Mouse (Mus musculus): Measurements from ENCODE around the gene Acsl1.

Gene Acsl1

GRCm38 (mm10) chr8:46470091-46470791 lies 596 bp upstream of the Acsl1 start:
- ChIA-PET POLR2A (interaction anchor here in 3 of 4 experiments (0.5 to 4.9 kb wide), 43 partner anchors 10 to 1063 kb away, joined by 3 to 128 read pairs (median 5); partner anchors contain the start of genes Slc25a4 (in 3 of the 3), Casp3 (in 2 of the 3), Cenpu (in 2 of the 3) and Primpol (in 2 of the 3)), CTCF (interaction anchor here in 2 of 4 experiments (0.6 to 1.7 kb wide), 3 partner anchors 12 to 89 kb away, joined by 3 to 11 read pairs (median 4); no protein-coding TSS in a partner anchor)

- ChIA-PET CTCF (interaction anchor here in 1 of 4 experiments (0.5 to 1.7 kb wide), 2 partner anchors 8 to 12 kb away, joined by 3 to 11 read pairs; no protein-coding TSS in a partner anchor), POLR2A (interaction anchor here (0.6 to 4.9 kb wide), 34 partner anchors 8 to 473 kb away, joined by 3 to 128 read pairs (median 5); partner anchors contain the start of genes Slc25a4 (in 3 of the 4), Casp3 (in 2 of the 4), Cenpu (in 2 of the 4) and Primpol (in 2 of the 4))
These were observed 1.2 kb downstream of the Acsl1 start for GRCm38 (mm10) chr8:46471926-46472485.

DNA sequence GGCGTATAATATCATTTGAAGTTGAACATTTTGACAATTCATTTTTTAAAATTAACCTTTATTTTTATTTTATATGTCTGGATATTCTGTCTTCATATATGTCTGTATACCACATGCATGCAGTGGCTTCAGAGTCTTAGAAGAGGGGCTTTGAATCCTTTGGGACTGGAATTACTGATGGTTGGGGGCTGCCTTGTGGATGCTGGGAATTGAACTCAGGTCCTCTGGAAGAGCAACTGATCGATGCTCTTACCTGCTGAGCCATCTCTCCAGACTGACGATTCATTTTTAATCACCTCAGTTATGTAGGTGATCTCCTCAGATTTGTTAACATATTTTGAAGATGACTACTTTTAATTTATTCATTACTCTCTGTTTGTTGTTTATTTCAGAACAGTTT lies 3.3 kb downstream of the Acsl1 start:
- POLR2A ChIA-PET = interaction anchor here in 2 of 4 experiments (1.9 to 4.3 kb wide), 4 partner anchors 10 to 17 kb away, joined by 4 to 128 read pairs (median 16); no protein-coding TSS in a partner anchor
- CTCF ChIA-PET = no interaction called here

GRCm38 (mm10) chr8:46474634-46475033 lies 3.8 kb downstream of the Acsl1 start:
- POLR2A ChIA-PET = interaction anchor here in 2 of 4 experiments (0.6 to 2.8 kb wide), 4 partner anchors 10 to 143 kb away, joined by 3 to 18 read pairs (median 9); no protein-coding TSS in a partner anchor
- CTCF ChIA-PET = no interaction called here

GRCm38 (mm10) chr8:46475404-46475803 lies 4.6 kb downstream of the Acsl1 start:
- ChIA-PET POLR2A (interaction anchor here in 2 of 4 experiments (0.6 to 2.8 kb wide), 4 partner anchors 9 to 142 kb away, joined by 3 to 18 read pairs (median 9); no protein-coding TSS in a partner anchor), CTCF (no interaction called here)

- CTCF ChIA-PET = no interaction called here
- POLR2A ChIA-PET = interaction anchor here in 3 of 4 experiments (0.6 to 2.8 kb wide), 4 partner anchors 8 to 747 kb away, joined by 3 to 18 read pairs (median 8); no protein-coding TSS in a partner anchor
These were observed 5.1 kb downstream of the Acsl1 start for GRCm38 (mm10) chr8:46475942-46476341.

DNA sequence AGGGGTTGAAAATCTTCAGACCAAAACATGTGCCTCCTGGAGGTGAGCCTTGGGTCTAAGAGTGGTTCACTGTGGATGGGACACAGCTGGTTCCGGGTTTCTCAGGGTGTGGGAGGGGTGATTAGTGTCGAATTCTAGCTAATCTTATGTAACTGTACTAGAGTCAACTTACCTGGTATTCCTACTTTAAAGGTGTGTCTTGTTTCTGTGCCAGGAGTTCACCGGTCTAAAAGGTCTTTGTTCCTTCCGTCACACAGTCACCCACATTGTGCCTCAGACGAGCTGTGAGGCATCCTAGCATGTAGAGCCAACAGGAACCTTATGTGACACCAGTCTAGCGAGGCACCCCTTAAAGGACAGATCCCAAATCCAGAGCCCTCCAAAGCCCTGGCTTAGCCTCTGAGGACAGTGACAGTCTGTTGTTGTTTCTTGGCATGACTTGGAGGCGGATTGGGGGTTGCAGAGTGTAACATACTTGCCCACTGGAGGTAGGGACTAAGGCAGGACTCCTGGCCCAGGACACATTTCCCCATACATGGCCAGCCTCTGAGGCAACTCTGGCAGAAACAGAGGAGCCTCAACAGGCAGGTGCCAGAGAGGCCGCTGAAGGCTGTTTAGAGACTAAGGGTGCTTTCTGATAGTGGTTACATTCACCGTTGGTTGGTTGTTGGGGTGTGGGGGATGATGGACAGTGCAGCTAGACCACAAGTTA lies 7.1 kb downstream of the Acsl1 start:
- POLR2A ChIA-PET = interaction anchor here in 2 of 4 experiments (0.6 to 0.8 kb wide), 2 partner anchors 107 to 412 kb away, joined by 3 to 7 read pairs; no protein-coding TSS in a partner anchor
- CTCF ChIA-PET = interaction anchor here in 1 of 4 experiments (0.6 kb wide), 1 partner anchor 45 kb away, joined by 3 read pairs; no protein-coding TSS in a partner anchor

GRCm38 (mm10) chr8:46478783-46479182 lies 7.9 kb downstream of the Acsl1 start:
- CTCF ChIA-PET = no interaction called here
- POLR2A ChIA-PET = interaction anchor here in 1 of 4 experiments (0.5 kb wide), 1 partner anchor 94 kb away, joined by 4 read pairs; no protein-coding TSS in a partner anchor

DNA sequence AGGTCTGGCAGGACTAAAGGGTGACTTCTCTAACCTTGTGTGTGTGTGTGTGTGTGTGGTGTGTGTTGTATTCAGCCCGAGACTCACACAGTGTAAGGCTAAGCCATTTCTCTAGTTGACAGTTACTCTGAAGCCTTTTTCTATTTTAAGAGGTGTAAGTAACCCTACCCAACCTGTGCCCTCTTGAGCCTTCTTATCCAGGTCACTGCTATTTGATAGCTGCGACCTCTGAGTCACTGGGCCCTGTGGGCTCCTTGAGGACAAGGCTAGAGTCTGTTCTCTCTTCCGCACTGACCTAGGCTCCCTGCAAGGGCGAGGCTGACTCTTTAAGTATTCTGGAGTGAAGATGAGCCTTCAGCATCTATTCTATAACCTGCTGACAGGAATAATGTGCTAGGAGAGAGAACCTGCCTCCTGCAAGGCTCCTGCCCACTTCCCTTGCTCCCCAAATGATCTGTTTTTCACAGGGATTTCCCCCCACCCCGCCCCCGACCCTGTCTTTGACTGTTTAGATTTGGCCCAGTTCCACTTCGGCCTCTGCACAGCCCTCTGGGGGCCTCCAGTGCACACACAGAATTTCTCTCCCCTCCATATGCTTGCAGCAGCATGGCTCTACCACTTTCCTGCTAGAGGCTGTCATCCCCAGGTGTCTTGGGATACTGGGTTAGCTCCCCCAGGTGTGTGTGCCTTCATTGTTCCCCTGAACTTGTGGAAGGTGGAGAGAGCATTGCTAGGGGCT lies 9.1 kb downstream of the Acsl1 start:
- ChIA-PET CTCF (interaction anchor here in 1 of 4 experiments (0.6 kb wide), 1 partner anchor 8 kb away, joined by 3 read pairs; no protein-coding TSS in a partner anchor), POLR2A (interaction anchor here in 3 of 4 experiments (0.6 to 1.8 kb wide), 5 partner anchors 8 to 1187 kb away, joined by 3 to 13 read pairs (median 4); partner anchors contain the start of gene Acsl1 (in 1 of the 3))

DNA sequence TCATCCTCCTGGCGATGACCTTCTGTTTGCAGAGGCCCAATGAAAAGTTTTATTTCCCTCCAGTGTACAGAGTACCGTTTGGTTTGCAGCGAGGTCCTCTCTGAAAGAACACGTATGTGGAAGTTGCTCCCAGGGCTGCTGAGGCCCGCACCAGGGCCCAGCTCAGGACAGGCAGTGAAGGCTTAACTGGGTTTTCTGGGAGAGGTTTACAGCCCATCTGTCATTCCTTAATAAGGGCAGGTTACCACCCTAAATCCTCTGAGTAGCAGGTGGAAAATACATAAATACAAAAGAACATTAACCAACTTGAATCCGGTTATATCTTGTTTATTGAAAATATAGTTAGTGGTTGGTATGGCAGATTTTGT lies 9.7 kb downstream of the Acsl1 start:
- POLR2A ChIA-PET = interaction anchor here in 2 of 4 experiments (1.0 to 1.8 kb wide), 4 partner anchors 9 to 28 kb away, joined by 3 to 13 read pairs (median 4); partner anchors contain the start of gene Acsl1 (in 1 of the 2)
- CTCF ChIA-PET = interaction anchor here in 1 of 4 experiments (0.6 kb wide), 1 partner anchor 9 kb away, joined by 3 read pairs; no protein-coding TSS in a partner anchor

DNA sequence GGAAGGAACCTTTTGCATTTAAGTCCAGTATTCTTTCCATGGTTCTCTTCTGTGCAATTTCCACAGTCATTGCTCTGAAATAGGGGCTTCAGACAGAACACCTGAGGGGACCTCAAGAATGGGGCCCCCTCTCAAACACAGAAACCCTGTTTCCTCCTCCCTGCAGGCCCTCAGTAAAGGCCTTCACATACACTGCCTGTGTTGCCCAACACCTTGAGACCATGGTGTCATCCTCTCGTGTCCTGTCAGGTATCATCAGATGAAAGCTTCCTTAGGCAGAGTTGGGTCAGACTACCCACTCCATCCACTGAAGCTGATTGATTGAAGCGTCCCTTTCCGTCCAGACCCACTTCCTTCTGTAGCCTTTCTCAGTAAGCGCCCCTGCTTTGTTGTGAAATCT lies 11.9 kb downstream of the Acsl1 start:
- CTCF ChIA-PET = no interaction called here
- POLR2A ChIA-PET = interaction anchor here in 2 of 4 experiments (1.3 to 4.3 kb wide), 3 partner anchors 11 to 30 kb away, joined by 5 to 128 read pairs (median 65); partner anchors contain the start of gene Acsl1 (in 2 of the 2)

DNA sequence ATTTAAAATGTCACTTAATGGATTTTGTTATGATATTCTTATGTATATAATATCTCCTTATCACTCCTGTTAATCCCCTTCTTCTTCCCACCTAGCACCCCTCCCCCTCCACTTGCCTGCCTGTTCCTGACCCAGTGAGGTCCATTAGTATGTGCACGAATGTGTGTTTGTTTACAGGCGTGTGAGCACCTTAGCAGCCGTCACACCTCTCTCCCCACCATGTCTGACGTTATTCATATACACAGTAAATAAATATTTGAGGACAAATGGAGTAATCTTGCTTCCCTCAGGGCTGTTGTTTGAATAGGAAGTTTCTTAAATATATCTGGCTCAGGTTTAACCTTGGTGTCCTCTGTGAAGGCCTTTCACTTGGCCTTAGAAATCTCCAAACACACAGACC lies 12.4 kb downstream of the Acsl1 start:
- CTCF ChIA-PET = interaction anchor here in 1 of 4 experiments (1.3 kb wide), 1 partner anchor 12 kb away, joined by 11 read pairs; the partner anchor contains the start of gene Acsl1

DNA sequence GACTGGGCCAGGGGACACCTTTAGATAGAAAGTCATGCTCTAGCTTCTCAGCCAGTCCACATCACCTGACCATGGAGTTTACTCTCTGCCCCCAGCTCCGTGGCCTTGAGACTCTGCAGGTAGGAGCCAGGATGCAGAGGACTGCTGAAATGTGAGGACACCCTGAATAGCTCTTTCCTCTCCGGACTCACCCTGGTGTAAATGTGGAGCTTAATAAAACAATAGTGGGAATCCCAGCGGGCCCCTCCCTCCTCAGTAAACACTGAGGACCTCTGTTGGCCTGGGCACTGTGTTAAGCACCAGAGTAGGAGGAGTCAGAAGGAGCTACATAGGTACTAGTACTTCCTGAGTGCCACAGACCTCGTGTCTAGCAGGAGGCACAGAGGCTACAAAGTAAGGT lies 13.2 kb downstream of the Acsl1 start:
- CTCF ChIA-PET = interaction anchor here in 1 of 4 experiments (0.5 to 1.3 kb wide), 3 partner anchors 13 to 205 kb away, joined by 3 to 11 read pairs (median 3); partner anchors contain the start of gene Acsl1
- POLR2A ChIA-PET = interaction anchor here in 3 of 4 experiments (0.5 to 4.3 kb wide), 53 partner anchors 9 to 1191 kb away, joined by 3 to 128 read pairs (median 4); partner anchors contain the start of genes Acsl1 (in 3 of the 3), Casp3 (in 2 of the 3), Cenpu (in 2 of the 3) and Slc25a4 (in 2 of the 3)

More for the DNA sequence above, 12.4 kb downstream of the Acsl1 start:
- POLR2A ChIA-PET = interaction anchor here in 3 of 4 experiments (1.0 to 4.3 kb wide), 22 partner anchors 8 to 853 kb away, joined by 3 to 128 read pairs (median 12); partner anchors contain the start of genes Acsl1 (in 3 of the 3), Cenpu (in 2 of the 3) and Slc25a4 (in 1 of the 3)

GRCm38 (mm10) chr8:46484931-46485463 lies 14.2 kb downstream of the Acsl1 start:
- POLR2A ChIA-PET = interaction anchor here in 3 of 4 experiments (0.8 to 4.3 kb wide), 28 partner anchors 9 to 274 kb away, joined by 3 to 128 read pairs (median 10); partner anchors contain the start of genes Acsl1 (in 3 of the 3), Casp3 (in 2 of the 3), Cenpu (in 2 of the 3) and Slc25a4 (in 2 of the 3)
- CTCF ChIA-PET = no interaction called here

- POLR2A ChIA-PET = interaction anchor here (0.6 to 5.1 kb wide), 15 partner anchors 10 to 1142 kb away, joined by 3 to 28 read pairs (median 4); partner anchors contain the start of genes Acsl1 (in 2 of the 4) and Cenpu (in 1 of the 4)
These were observed 17.3 kb downstream of the Acsl1 start for GRCm38 (mm10) chr8:46488085-46488561.

GRCm38 (mm10) chr8:46489196-46489595 lies 18.4 kb downstream of the Acsl1 start:
- POLR2A ChIA-PET = interaction anchor here in 2 of 4 experiments (0.7 to 5.1 kb wide), 14 partner anchors 9 to 836 kb away, joined by 3 to 28 read pairs (median 4); partner anchors contain the start of genes Acsl1 (in 2 of the 2), Casp3 (in 1 of the 2), Primpol (in 1 of the 2) and Slc25a4 (in 1 of the 2)
- CTCF ChIA-PET = no interaction called here

More at GRCm38 (mm10) chr8:46488085-46488561, 17.3 kb downstream of the Acsl1 start:
- CTCF ChIA-PET = interaction anchor here in 2 of 4 experiments (0.5 to 0.7 kb wide), 3 partner anchors 17 to 451 kb away, joined by 3 to 4 read pairs (median 3); partner anchors contain the start of gene Acsl1 (in 1 of the 2)

Measured in embryonic stem cell, embryonic (primary cell).